Mouse (Mus musculus) central nervous system, embryonic 18 days (tissue): ENCODE data around the gene Cpsf3. TPM values are rescaled to one million over a fixed set of nuclear protein-coding genes. Genes with fewer than 3 reads are reported as not detected.

Experiments used
- polyA plus RNA-seq: library from polyadenylated mRNA; depleted of rRNA; stranded (reverse); fragments of >200 nt; gene quantifications from 2 replicates; pipeline ENCODE4 v1.2.3, GENCODE M21; 2012; rRNA removed

Gene Cpsf3
- 81.9 and 86.8 TPM in 2 replicates for polyA plus RNA-seq

DNA sequence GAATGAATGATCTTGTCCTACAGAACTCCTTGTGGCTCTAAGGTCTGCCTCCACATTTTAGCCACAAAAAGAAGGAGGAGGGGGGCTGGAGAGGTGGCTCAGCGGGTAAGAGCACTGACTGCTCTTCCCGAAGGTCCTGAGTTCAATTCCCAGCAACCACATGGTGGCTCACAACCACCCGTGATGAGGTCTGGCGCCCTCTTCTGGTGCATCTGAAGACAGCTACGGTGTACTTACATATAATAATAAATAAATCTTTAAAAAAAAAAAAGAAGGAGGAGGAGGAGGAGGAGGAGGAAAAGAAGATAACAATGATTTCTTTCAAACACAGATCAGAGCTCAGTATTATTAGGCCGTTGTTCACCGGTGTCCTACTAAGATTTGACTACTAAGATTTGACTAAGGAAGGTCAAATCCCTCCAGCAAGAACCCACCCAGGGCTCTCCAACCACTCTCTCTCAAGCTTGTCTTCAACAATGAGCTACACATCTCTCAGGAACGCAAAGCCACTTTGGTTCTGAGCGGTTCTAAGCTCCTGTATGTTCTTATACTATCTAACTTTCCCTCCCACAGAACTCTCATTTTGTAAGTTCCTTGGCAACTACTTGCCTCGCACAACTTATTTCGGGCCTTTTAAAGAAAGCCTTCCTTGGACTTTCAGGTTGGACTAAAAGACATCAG, at the start of gene Cpsf3:
Gene Cpsf3 (plus strand): TSS at position 631 of the 681 bp plus-strand sequence.

DNA sequence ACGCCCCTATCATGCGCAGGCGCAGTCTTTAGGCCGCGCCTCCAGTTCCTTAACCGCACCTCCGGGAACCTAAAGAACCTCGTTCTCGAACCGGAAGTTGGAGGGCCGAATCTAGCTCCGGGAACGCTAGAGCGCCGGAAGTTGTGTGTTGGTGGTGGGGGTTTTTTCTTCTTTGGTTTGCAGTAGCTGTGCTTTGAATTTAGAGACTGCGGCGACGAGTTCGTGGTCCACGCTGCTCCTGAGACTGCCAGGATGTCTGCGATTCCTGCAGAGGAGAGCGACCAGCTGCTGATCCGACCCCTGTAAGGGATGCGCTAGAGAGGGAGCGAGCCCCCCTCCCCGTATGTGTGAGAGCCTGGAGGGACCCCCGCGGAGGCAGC, 1.0 kb downstream of the Cpsf3 start, which contains the start of gene Itgb1bp1:
Gene Itgb1bp1 (minus strand): TSS at position 42 of the 380 bp plus-strand sequence.

DNA sequence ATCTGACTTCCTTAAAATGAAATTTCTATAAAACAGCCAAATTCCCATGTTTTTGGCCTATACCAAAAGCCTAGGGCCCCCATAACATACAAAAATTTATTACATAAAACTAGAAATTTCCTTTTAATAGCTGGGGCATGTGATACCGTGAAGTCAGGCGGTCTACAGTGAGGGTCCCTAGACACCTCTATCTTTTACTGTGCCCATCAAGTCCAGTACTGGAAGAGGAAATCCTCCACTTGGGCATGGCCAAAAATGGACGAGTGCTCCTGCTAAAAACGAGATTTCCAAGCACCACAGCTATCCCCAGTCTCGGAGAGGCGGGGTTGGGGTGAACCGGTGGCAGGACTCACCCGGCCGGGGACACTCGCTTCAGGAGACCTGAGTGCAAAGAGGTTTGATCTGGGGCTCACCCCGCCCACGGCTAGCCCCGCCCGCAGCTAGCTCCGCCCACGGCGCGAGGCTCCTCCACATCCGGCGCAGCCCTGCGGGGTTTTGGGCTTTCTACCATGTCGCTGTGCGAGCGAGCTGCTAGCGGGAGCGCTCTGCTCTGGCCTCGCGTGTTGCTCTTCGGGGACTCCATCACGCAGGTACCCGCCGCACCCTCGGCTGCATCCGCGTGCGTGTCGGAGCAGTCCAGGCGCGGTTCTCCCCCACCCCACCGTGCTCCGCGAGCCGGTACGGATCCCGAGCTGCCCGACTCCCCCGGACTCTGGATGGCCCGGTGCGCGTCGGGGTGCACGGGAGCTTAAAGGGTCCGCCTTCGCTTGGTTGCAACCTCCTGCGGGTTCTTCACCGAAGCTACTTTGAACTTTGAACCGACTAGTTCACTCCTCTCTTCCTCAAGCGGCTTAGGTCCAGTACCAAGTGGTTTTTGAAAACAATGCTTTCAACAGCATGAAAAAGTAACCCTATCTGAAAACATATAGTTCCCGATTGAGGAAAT, 31.0 kb downstream of the Cpsf3 start, which contains the start of gene Iah1:
Gene Iah1 (plus strand): TSS at position 467 of the 946 bp plus-strand sequence.

Other genes starting within 250 kb of the Cpsf3 start
- 26.3 and 27.6 TPM in 2 replicates for gene Itgb1bp1, start 893 bp downstream of the Cpsf3 start, polyA plus RNA-seq
- 31.0 and 35.1 TPM in 2 replicates for gene Iah1, start 31.0 kb downstream of the Cpsf3 start, polyA plus RNA-seq
- gene Adam17, start 88.2 kb downstream of the Cpsf3 start, polyA plus RNA-seq = 16.8 and 18.9 TPM in 2 replicates
- gene Ywhaq, start 132.2 kb downstream of the Cpsf3 start, polyA plus RNA-seq = 567 and 571 TPM in 2 replicates